Mouse (Mus musculus): ENCODE measurements at regions not wholly inside any gene's neighbourhood (a gene's known extent, or its start where the extent isn't known, plus 50 kb on each side); places are given as distances from the start of the nearest gene placed in this dataset.

GRCm38 (mm10) chr5:126023906-126024305 lies 492.3 kb downstream of the Tmem132b start:
- no peak for DNase-seq

GRCm38 (mm10) chr5:126034846-126035245 lies 503.3 kb downstream of the Tmem132b start:
- DNase-seq = no peak

GRCm38 (mm10) chr5:126036686-126037085 lies 505.1 kb downstream of the Tmem132b start:
- no peak for DNase-seq

GRCm38 (mm10) chr5:126045761-126046160 lies 514.2 kb downstream of the Tmem132b start:
- peak; percentile 16 for DNase-seq

GRCm38 (mm10) chr5:126063644-126064043 lies 532.1 kb downstream of the Tmem132b start:
- no peak for DNase-seq

GRCm38 (mm10) chr5:126079281-126079838 lies 547.8 kb downstream of the Tmem132b start:
- DNase-seq = no peak

- no peak for DNase-seq
Observed at GRCm38 (mm10) chr5:126088251-126088914, 556.8 kb downstream of the Tmem132b start.

GRCm38 (mm10) chr5:126093196-126093595 lies 561.6 kb downstream of the Tmem132b start:
- DNase-seq = no peak

GRCm38 (mm10) chr5:126096616-126097261 lies 565.2 kb downstream of the Tmem132b start:
- peak; percentile 55 for DNase-seq

- no peak for DNase-seq
Observed at GRCm38 (mm10) chr5:126097262-126097628, 565.7 kb downstream of the Tmem132b start.

GRCm38 (mm10) chr5:126098433-126098832 lies 566.9 kb downstream of the Tmem132b start:
- no peak for DNase-seq

GRCm38 (mm10) chr5:126099931-126100330 lies 568.4 kb downstream of the Tmem132b start:
- DNase-seq = no peak

- no peak for DNase-seq
Observed at GRCm38 (mm10) chr5:126104464-126104863, 572.9 kb downstream of the Tmem132b start.

- no peak for DNase-seq
Observed at GRCm38 (mm10) chr5:126104883-126105282, 573.3 kb downstream of the Tmem132b start.

GRCm38 (mm10) chr5:126105446-126105845 lies 573.9 kb downstream of the Tmem132b start:
- no peak for DNase-seq

- no peak for DNase-seq
Observed at GRCm38 (mm10) chr5:126107020-126107419, 575.4 kb downstream of the Tmem132b start.

- DNase-seq = no peak
Observed at GRCm38 (mm10) chr5:126108837-126109236, 577.3 kb downstream of the Tmem132b start.

GRCm38 (mm10) chr5:126117291-126117690 lies 585.7 kb downstream of the Tmem132b start:
- no peak for DNase-seq

- DNase-seq = no peak
Observed at GRCm38 (mm10) chr5:126117906-126118521, 586.4 kb downstream of the Tmem132b start.

- no peak for DNase-seq
Observed at GRCm38 (mm10) chr5:126118731-126119130, 587.2 kb downstream of the Tmem132b start.

- no peak for DNase-seq
Observed at GRCm38 (mm10) chr5:126123216-126123615, 591.6 kb downstream of the Tmem132b start.

GRCm38 (mm10) chr5:126127486-126127885 lies 595.9 kb downstream of the Tmem132b start:
- DNase-seq = no peak

- DNase-seq = no peak
Observed at GRCm38 (mm10) chr5:126148908-126149307, 617.3 kb downstream of the Tmem132b start.

Data from right cerebral cortex, postnatal 14 days (tissue).